Mouse (Mus musculus) megakaryocyte, adult 5-6 weeks (primary cell): ENCODE data around the gene Lmf1. TPM values are rescaled to one million over a fixed set of nuclear protein-coding genes. Genes with fewer than 3 reads are reported as not detected.

Source experiments
- ATAC-seq: 2 replicates; pipeline ENCODE4 v1.8.0; 2016; ENCODE audit warnings: mild to moderate bottlenecking, inconsistent platforms; ENCODE audit not compliant: poor library complexity, severe bottlenecking
- total RNA-seq, 2 experiments: library from RNA; stranded (forward) in 1 of 2; stranded (reverse) in 1 of 2; fragments of 153-499, 151-499 nt in 1 of 2; fragments of 221-1000, 200-1000 nt in 1 of 2; gene quantifications; 2 replicates each; pipeline versions ENCODE4 v1.2.3 to v1.2.4; 2015 to 2017

Gene Lmf1
- total RNA-seq, 2 experiments from 2014 or later, result 16.7 to 38.4 TPM

DNA sequence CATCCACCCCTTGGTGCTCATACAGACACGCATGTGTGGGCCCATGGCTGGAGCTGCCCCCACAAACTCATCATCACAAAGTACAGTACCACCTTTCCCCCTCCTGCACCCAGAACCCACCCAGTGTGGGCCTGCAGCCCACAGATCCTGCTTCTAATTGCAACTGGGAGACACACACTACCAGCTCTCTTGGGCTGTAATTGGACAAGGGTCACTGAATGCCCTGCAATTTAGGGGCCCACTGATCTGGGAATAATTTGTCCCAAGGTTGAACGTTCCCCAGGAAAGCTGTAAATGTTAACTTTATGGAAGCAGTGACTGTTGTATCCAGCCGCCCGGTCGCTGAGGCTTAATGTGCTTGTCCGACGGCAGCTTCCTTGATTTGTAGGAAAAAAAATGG is 59.1 kb downstream of the Lmf1 start:
- no peak for ATAC-seq

DNA sequence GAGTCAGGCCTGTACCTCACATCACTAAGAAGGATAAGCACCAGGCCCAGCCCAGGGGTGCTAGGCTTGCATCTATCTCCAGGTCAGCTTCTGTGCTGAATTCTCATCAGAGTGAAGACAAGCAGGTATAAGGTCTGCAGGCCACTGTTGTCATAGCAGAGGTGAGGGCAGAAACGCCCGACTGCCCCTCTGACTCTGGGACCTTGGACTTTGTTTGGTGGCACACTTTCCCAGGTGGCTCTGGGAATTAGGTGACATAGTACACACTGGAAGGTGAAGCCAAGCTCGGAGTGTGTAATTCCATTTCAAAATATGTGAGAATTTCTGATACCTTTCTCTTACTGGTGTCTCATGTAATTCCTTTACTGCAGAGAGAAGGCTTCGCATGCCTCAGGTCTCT is 59.6 kb downstream of the Lmf1 start:
- no peak for ATAC-seq

DNA sequence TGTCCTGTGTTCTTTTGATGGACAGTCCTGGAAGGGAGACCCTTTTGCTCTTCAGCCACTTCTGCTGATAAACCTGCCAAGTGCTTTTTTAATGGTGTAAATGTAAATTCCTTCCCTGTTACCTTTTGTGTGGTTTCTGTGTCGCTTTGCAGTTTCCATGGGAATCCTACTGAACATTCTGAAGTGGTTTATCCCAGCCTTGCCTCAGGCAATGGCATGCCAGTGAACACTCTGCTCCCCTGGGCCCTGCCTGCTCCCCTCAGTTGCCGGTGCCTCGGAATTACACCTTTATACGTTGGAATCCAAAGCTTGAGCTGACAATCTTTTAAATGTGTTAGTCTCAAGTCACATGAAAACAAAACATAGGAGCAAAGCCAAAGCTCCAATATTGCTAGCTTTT is 62.1 kb downstream of the Lmf1 start:
- no peak for ATAC-seq

DNA sequence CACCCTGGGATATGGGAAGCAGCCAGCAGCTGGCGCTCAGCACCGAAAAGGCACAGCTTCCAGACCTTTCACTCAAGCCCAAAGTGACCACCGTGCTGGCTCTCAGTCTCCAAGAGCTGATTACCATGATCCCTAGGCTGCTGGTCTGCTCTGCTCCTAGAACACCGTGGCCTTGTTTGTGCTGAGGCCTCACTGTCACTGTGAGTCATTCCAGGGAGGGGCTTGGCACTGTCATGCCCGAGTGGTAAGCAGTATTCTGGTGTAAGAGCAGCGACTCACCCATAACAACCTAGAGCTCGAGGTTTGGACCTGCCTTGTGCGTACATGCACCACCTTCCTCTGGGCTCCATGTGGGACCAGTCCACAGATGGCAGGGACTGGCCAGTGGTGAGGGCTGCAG is 63.1 kb downstream of the Lmf1 start:
- no peak for ATAC-seq

DNA sequence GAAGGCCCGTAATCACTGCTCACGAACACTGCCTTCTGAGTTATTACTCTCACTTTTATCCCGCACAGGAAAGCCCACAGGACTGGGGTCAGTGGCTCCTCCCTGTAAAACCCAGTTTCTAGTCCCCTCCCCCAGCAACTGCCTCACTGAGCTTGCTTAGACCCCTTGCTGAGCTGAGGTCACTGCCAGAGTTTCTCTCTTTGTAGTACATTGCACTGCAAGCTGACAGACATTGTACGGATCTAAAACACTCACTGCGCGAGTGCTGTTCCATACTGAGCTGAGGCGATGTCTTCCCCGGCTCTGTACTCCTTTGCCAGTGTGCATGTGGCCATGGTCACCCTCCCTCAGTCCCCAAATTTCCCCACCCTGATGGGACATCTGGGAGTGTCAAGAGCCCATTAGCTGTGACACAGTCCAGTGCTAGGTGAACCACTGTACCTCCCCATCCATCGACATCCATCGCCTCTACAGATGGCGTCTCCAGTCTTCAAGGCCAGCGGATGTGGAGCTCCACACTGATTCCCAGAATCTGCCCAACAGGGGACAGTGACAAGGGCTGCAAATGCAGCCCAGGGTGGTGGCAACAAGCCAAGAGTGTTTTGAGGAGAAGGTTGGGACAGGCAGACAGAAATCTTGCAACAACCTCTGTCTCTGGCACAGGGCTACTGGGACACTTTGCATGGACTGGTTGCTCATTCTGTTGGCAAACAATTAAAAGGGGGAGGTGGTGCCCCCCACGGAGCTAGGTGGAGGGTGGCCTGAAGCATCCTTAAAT is 64.8 kb downstream of the Lmf1 start:
- ATAC-seq, result no peak

DNA sequence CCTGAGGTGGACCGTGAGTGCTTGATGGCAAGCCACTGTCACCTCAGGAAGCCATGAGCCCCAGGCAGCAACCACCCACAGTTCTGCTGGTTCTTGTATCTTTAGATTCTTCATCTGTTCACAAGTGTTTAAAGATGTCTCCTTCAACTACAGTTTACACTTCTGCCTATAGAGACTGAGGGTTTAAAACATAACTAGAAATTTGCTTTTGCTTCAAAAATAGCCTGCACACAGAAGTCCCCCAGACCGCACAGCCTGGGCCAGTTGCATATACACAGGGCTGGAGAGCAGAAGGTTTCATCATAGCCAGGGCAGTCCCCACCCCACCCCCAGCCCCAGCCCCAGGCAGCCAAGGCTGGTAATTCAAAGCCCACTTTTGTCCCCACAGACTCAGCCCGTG is 65.9 kb downstream of the Lmf1 start:
- no peak for ATAC-seq

DNA sequence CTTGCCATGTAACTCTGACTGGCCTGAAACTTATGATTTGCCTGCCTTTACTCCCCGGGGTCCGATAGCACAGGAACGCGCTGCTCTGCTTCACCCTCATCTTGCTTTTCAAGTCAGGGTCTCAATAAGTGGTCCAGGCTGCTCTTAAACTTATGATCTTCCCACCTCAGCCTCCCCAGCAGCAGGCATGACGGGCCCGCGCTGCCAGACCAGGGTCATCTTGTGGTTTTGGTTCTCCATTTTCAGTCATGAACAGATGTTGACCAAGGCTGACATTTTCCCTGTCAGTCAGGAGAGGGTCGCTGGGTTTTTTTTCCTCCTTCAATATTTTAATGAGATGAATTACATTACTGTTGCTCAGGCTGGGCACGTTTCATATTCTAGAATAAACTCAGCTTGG is 66.8 kb downstream of the Lmf1 start:
- ATAC-seq, result no peak

DNA sequence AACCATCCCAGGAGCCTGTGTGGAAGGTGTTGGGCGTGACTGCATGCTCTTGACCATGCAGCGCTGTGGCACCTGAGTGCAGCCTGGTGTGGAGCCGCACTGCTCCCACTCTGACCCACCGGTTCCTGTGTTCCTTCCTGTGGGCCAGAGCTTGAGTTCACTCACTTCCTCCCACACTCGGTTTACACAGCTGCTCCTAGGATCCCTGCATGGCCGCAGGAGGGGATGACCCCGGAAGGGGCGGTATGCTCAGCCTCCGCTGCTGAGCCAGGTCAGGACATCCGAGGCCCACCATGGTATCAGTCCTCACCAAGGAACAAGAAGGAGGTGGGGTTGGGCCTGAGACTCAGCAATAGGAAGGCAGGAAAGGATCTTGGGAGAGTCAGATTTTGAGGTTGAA is 69.0 kb downstream of the Lmf1 start:
- ATAC-seq, result no peak

DNA sequence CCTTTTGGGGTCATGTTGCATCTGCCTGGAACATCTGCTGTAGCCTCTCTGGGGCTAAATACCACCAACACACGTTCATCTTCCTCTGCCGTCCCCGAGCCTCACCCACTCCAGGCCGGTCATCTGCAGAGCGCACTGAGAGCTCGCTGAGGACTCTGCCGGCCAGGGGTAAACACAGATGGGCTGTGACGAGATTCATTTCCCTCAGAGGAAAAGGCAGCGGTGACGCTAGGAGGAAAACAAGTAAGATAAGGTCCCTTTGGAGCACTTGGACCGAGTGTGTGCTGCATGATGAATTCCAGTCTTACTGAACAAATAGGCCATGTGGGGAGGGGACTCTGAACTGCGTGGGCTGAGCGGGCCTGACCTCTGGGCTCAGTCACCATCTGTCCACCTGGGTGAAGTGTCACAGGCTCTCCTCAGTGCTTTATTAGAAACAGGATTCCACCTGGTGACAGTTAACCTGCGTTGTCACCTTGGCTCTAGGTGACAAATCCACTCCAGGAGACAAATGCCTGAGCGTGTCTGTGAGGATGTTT is 69.9 kb downstream of the Lmf1 start:
- no peak for ATAC-seq

DNA sequence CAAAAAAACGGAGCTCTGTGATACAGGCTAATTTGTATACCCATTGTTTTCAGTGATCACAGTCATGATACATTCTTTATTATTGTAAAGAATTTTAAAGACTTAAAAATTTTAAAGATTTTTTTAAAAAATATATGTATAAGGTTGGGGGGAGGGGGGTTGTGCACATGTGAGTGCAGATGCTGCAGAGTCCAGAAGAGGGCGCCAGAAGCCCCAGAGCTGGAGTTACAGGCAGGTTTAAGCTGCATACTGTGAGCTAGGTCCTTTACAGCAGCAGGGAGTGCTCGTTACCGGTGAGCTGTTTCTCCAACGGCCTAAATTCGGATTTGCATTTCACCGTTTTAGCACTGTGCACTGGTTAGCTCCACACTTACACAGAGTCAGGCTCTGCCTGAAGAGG is 71.8 kb downstream of the Lmf1 start:
- ATAC-seq, result no peak

DNA sequence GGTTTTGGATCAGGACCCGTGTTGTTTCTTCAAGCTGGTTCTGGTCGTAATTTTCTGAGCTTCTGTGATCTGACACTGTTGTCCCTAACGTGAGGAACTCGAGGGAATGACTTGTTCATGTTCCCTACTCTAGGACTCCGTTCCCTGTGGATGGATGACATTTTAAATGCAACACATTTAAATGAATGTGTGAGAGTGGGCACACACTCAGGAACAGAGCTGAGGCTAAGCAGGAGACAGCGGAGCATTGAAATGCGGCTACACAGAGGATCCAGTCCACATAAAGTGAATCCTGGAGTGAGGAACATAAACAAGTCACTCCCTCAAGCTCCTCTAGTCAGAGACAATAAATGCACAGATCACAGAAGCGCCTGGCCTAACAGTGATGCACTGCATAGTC is 73.4 kb downstream of the Lmf1 start:
- no peak for ATAC-seq

DNA sequence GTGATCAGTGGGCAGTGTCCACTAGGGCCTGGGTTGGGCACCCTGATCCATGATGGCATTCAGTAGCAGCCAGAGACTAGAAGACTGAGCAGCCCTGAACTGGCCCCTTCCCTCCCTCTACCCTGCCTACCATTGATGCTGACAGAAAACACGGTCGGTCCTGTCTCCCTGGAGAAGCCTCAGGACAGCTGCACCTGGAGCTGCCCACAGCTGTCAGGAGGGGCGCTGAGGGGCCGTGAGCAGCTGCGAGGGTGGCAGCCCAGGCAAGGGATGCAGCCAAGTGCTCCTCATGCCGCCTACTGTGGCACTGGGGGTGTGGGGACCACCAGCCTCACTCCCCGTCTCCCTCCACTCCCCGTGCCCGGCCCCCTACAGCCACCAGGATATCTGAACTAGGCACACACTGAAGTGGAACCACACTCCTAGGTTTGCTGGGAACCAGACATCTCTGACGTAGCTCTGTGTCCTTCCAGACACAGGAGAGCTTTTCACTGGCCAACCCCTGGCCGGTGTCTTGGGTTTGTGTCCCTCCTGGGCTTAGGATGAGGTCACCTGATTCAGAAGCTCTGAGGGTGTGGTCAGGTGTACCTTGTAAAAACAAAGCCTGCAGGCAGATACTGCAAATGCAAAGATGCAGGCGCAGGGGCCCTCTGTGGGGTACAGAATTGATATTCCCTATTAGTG is 77.4 kb downstream of the Lmf1 start:
- no peak for ATAC-seq

DNA sequence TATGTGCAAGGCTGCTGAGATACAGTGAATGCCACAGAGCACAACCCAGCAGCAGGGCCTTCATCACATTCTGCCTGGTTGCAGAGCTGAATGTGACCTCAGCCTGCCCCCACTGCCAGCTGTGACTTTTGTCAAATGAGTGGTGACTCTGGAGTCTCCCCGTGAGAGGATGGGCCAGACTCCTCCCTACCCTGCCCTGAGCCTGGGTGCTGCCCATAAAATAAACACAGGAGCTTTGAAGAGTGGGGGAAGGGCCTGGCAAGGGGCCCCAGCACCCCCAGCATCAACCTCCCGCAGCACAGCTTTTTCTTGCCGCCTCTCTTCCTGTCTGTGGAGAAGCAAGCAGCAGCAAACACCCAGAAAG is 77.9 kb downstream of the Lmf1 start:
- ATAC-seq, result no peak

DNA sequence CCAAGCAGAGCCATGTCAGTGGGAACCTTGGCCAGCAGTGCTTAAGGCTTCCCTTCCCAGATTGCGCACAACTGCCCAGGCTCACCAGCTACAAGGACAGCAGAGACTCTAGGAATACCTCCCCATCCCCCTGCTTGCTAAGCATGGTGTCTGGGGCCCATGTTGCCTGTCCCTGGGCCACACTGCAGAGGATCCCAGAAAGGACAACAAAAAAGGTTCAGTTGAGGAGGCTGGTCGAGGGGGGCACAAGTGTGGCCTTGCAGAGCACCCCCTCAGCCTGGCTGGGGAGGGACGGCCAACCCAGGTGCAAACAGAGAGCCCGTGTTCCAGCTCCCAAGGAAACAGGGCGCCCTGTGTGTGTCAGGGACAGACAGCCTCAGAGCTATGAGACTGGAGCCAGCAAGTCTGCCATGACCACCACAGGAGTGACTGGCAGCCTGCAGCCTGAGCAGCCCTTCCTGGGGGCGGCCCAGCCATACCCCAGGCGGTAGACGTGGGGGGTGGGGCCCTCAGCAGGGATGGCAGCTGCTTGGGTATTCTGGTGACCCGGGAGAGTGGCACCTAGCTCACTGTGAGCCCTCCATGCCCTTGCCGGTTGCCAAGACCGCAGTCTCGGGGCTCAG is 84.4 kb downstream of the Lmf1 start:
- no peak for ATAC-seq

DNA sequence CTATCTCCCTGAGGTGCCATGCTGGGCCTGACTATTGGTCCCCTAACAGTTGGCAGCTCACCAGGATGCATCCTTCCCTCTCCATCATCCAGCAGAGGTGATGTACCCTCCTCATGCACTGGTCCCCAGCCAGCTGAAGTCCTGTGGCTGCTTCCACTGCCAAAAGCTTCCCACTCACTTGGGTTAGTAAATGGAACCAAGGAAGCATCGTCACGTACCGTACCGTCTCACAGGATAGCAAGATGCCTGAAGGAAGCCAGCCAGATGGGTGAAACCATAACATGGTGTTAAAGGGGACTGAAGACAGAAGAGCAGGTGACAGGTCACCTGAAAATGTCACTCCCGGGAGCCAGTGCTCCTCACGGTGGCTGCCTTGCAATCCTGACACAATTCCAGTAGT is 86.6 kb downstream of the Lmf1 start:
- no peak for ATAC-seq

DNA sequence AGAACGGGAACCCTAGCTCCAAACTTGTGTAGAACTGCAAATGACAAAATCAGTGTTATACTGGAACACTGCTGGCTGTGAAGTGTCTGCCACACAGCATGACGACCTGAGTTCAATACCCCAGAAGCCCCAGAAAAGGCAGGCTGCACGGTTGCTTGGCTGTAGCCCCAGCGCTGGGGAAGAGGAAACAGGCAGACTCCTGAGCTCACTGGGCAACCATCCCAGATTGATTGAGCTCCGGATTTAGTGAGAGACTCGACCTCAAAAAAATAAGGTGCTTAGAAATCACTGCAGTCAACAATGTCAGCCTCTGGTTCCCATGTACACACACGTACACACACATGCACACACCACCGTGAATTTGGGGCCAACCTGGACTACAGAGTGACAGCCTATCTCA is 87.0 kb downstream of the Lmf1 start:
- no peak for ATAC-seq

DNA sequence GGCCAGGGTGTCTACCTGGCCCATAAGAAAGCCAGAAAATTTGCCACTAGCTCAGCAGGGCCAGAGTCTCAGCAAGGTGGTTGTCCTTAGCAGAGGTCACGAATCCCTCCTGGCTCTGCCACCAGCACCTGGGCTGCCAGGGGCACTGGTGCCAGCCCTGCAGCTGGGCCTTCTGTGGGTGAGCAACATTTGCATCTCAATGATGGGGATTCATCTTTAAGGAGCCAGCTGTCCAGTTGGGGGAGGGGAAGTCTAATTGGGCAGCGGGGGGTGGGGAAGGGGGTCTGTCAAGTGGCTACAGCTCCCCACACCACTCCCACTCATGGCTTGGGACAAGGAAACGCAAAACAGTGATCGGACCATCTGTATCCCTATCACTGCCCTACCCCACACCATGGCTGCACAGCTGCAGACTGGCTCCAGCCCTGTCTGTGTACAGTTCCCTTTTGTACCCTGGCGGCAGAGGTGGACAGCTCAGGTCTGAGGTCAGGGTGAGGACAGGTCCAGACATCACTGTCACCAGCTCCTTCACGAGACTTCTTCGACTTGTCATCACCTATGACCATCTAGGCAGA is 89.7 kb downstream of the Lmf1 start:
- ATAC-seq, result no peak

DNA sequence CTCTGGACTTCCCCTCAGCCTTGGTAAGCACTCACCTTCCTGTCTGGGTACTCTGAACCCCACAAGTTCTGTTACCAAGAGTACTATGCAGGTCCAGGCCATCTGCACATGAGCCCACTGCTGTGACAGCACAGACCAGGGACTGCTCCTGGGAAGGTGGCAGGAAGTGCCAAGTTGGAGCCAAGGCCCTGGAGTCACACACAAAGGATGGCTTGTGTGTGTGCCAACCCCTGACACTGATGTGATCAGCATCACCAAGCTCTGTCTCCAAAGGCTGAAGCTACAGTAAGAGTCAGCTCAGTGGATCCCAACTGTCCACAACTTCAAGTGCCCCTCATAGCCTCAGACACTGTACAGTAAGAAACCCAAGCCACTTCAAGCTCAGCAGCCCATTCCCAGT is 94.1 kb downstream of the Lmf1 start:
- ATAC-seq, result no peak

DNA sequence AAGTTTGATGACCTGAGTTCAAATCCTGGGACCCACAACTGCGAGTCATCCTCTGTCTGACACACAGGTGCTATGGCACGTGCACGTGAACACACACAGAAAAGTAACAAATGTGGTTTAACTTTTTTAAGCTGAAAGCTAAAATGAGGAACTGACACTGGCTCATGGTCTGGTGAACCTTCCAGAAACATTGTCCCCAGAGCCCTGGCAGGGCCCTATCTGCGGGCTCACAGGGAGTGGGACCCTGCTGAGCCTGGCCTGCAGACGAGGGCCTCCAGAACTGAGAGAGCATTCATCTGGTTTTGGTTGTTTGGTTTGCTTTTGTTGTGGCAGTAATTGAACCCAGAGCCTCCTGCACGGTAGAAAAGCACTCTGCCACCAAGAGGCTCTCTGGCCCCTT is 99.1 kb downstream of the Lmf1 start:
- ATAC-seq, result no peak

DNA sequence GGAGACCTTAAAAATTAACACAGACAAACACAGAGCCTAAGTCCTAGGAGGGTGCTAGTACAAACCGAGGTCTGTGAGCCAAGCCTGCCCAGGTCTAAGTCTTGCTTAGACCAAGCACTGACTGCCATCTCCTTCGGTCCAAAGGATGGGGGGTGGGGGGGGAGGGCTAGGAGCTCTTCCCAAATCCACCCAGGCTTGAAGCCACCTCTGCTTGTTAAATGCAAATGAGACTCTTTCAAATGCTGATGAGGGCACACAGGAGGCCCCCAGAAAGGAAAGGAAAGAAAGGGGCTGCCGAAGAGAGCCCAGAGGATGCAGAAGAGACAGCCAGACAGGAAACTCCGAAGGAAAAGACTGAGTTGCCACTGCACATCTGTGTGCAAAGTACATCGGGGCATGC is 100.9 kb downstream of the Lmf1 start:
- no peak for ATAC-seq

DNA sequence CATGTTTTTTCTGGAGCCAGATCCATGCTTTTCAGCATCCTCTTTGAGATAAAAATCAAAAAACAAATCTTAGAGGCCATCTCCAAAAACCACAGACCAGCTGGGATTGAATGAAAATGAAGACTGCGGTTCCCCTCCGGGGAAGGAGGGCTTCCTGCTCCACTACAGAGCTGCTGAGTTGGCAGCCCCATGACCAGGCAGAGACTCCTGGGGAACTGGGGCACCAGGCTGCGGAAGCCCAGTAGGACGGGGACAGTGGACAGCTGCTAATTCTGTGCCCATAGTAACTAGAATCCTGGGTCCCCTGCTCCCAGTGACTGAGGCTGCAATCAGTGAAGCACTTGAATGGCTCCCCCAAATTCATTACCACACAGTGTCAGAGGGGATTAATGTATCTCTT is 102.8 kb downstream of the Lmf1 start:
- no peak for ATAC-seq

DNA sequence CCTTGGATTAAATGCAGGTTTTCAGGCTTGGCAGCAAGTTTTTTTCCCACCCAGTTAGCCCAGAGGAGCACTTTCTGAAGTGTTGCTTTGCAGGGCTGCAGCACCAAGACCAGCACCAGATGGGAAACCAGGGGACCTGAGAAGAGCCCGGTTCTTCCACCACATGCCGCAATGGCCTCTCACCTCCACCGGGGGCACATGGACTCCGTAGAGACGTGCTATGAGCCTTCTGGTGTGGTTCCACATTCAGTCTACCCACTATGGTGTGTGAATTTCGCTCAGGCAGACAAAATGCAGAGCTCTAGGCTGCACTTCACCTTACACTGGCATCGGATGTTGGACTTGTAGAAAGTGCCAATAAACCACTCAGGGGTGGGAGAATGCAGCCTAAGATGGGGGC is 107.4 kb downstream of the Lmf1 start:
- no peak for ATAC-seq
